Mouse (Mus musculus) forebrain, embryonic 11.5 days (tissue): ENCODE measurements around the gene Nox4. TPM values are rescaled to one million over a fixed set of nuclear protein-coding genes. Genes with fewer than 3 reads are reported as not detected.

ENCODE experiments used
- ATAC-seq: fragments of 200-750 bp; cut with Nextera tagmentation; replicated peaks from 2 replicates; pipeline ENCODE4 v1.8.0; 2017; ENCODE audit warnings: moderate TSS enrichment; ENCODE audit not compliant: low FRiP score
- DNase-seq: peaks from one replicate; pipeline ENCODE4 v3.0.0-alpha.2; 2017; ENCODE audit warnings: low spot score
- H3K27ac ChIP-seq: fragments of 300-500 bp; sonication (generic); 2 replicates; pipeline ENCODE4 v1.5.1; 2014; ENCODE audit warnings: low read depth, low read length
- H3K27me3 ChIP-seq: fragments of 300-500 bp; sonication (generic); 2 replicates; pipeline ENCODE4 v1.6.1; 2014; ENCODE audit warnings: mild to moderate bottlenecking, low read length, mixed read lengths; ENCODE audit not compliant: control insufficient read depth, insufficient read depth
- H3K36me3 ChIP-seq: fragments of 300-500 bp; sonication (generic); 2 replicates; pipeline ENCODE4 v1.6.1; 2014; ENCODE audit warnings: mild to moderate bottlenecking, low read length, moderate library complexity, mixed read lengths; ENCODE audit not compliant: control insufficient read depth, insufficient read depth
- H3K4me1 ChIP-seq: fragments of 300-500 bp; sonication (generic); replicated peaks from 2 replicates; pipeline ENCODE4 v1.6.1; 2014; ENCODE audit warnings: low read length, mixed read lengths; ENCODE audit not compliant: control insufficient read depth, insufficient read depth
- H3K4me2 ChIP-seq: fragments of 300-500 bp; sonication (generic); 2 replicates; pipeline ENCODE4 v1.6.1; 2014; ENCODE audit warnings: low read depth, mild to moderate bottlenecking, low read length, moderate library complexity, mixed read lengths; ENCODE audit not compliant: severe bottlenecking
- H3K4me3 ChIP-seq: fragments of 300-500 bp; sonication (generic); 2 replicates; pipeline ENCODE4 v1.5.1; 2014; ENCODE audit warnings: low read depth, low read length
- H3K9ac ChIP-seq: fragments of 300-500 bp; sonication (generic); 2 replicates; pipeline ENCODE4 v1.6.1; 2014; ENCODE audit warnings: low read length
- H3K9me3 ChIP-seq: fragments of 300-500 bp; sonication (generic); 2 replicates; pipeline ENCODE4 v1.6.1; 2016; ENCODE audit warnings: low read length, mixed read lengths; ENCODE audit not compliant: control insufficient read depth
- WGBS: fragments of 180-500 bp; shearing (Covaris S2); extraction: QIAGEN DNeasy Blood & Tissue Kit; methylation state at CpG from one replicate; pipeline ENCODE4 v1.1.7; 2014; 5-methylcytosine and 5-hydroxymethylcytosine counted together
- polyA plus RNA-seq: library from polyadenylated mRNA; unstranded; fragments of >200 nt; fragmentation: Nextera tagmentation; extraction: Ambion mirVana; gene quantifications from 2 replicates; pipeline ENCODE4 v1.2.1, GENCODE M21; 2014

Nox4 gene
- polyA plus RNA-seq, 1 experiment from 2014 or later, result 3.2 TPM

- no peaks in the 10 kb centered on the region for H3K9me3 ChIP-seq
- H3K4me3 ChIP-seq, result peak overlapping the region; percentile 64
- 0% methylated on average over 30 of the region's 30 CpGs for WGBS
- no peaks in the 10 kb centered on the region for H3K4me1 ChIP-seq
- H3K27ac ChIP-seq, result 0 out of 2 replicates have a peak overlapping the region, but pooled peaks have one; percentile 41
- H3K4me2 ChIP-seq, result peak overlapping the region; percentile 66
- no peaks in the 10 kb centered on the region for H3K27me3 ChIP-seq
- DNase-seq (peak; percentile 81), ATAC-seq (peak; percentile 94)
- no peaks in the 10 kb centered on the region for H3K36me3 ChIP-seq
- peak overlapping the region; percentile 85 for H3K9ac ChIP-seq
Measured at GRCm38 (mm10) chr7:87246580-87246934, 661 bp downstream of the Nox4 start.

- Histone ChIP-seq H3K4me3 (peak overlapping the region; percentile 64), H3K9me3 (no peaks in the 10 kb centered on the region), H3K9ac (peak overlapping the region; percentile 85), H3K27ac (no peak overlapping the region), H3K4me1 (no peaks in the 10 kb centered on the region), H3K27me3 (no peaks in the 10 kb centered on the region), H3K36me3 (no peaks in the 10 kb centered on the region), H3K4me2 (peak overlapping the region; percentile 66)
- peak; percentile 22 for ATAC-seq
- 66% methylated on average over 1 of the region's 1 CpGs for WGBS
- no peak for DNase-seq
Measured at GRCm38 (mm10) chr7:87246940-87247339, 1.0 kb downstream of the Nox4 start.

GRCm38 (mm10) chr7:87247926-87248325 is 2.0 kb downstream of the Nox4 start:
- DNase-seq (no peak), ATAC-seq (no peak)
- Histone ChIP-seq H3K9ac (no peak overlapping the region), H3K27ac (no peak overlapping the region), H3K36me3 (no peaks in the 10 kb centered on the region), H3K4me3 (no peak overlapping the region), H3K9me3 (no peaks in the 10 kb centered on the region), H3K4me1 (no peaks in the 10 kb centered on the region), H3K27me3 (no peaks in the 10 kb centered on the region), H3K4me2 (no peak overlapping the region)
- 88% methylated on average over 1 of the region's 1 CpGs for WGBS

DNA sequence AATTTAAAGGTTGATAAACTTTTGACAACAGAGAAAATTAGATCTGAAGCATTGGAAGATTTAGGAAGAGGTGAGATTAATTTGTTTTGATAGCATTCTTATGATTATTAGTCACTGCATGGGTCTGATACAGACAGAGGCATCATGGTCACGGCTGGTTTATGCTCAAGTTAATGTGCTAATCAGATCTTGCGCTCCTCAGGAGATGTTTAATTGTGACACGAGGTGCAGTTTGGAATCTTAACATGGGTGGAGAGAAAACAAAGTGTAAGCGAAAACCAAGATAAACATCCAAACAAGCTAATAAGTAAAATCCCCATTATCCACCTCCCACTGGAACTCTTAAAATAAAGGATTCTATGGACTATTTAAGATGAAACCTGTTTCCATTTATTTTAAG is 6.2 kb downstream of the Nox4 start:
- 84% methylated on average over 4 of the region's 4 CpGs for WGBS
- Histone ChIP-seq H3K9me3 (no peaks in the 10 kb centered on the region), H3K4me1 (no peaks in the 10 kb centered on the region), H3K9ac (no peak overlapping the region), H3K4me3 (no peak overlapping the region), H3K27me3 (no peaks in the 10 kb centered on the region), H3K36me3 (no peaks in the 10 kb centered on the region), H3K4me2 (no peak overlapping the region), H3K27ac (no peak overlapping the region)
- DNase-seq (no peak), ATAC-seq (no peak)

- WGBS, result 10% methylated on average over 1 of the region's 1 CpGs
- no peaks in the 10 kb centered on the region for H3K27me3 ChIP-seq
- H3K36me3 ChIP-seq, result no peaks in the 10 kb centered on the region
- H3K4me3 ChIP-seq, result no peak overlapping the region
- H3K27ac ChIP-seq, result no peak overlapping the region
- peak; percentile 69 for ATAC-seq
- H3K4me1 ChIP-seq, result no peaks in the 10 kb centered on the region
- H3K9ac ChIP-seq, result no peak overlapping the region
- no peak overlapping the region for H3K4me2 ChIP-seq
- no peaks in the 10 kb centered on the region for H3K9me3 ChIP-seq
- DNase-seq, result no peak
Measured at GRCm38 (mm10) chr7:87277225-87277624, 31.3 kb downstream of the Nox4 start.

DNA sequence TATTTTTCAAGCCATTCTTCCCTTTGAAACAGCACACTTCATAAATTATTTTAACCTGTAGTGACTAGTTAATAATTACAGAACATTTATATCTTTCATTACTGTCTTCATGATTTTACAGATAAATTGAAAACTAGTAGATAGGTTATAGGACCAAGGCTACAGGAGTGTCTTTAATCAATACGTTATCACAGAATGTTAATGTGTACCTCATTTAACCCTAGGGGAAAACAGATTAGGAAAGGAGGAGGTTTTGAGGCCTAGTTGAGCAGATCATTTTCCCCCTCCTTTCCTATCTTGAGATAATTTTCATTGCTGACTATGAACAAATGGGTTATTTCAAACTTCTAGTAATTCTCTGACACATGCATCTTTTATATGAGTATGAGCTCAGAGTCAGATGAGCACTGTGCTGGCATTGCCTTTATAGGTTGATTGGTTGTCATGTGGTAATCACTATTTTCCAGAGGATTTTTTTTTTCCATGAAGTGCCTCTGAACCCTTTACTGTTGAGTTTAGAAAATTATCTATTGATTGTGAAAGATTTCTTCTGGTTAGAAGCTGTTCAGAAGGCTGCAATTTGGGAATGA is 57.9 kb downstream of the Nox4 start:
- no peaks in the 10 kb centered on the region for H3K9me3 ChIP-seq
- DNase-seq, result no peak
- H3K4me2 ChIP-seq, result no peak overlapping the region
- no peaks in the 10 kb centered on the region for H3K27me3 ChIP-seq
- H3K36me3 ChIP-seq, result no peaks in the 10 kb centered on the region
- H3K9ac ChIP-seq, result no peak overlapping the region
- WGBS, result 88% methylated on average over 1 of the region's 1 CpGs
- ATAC-seq, result no peak
- H3K27ac ChIP-seq, result no peak overlapping the region
- no peak overlapping the region for H3K4me3 ChIP-seq
- H3K4me1 ChIP-seq, result no peaks in the 10 kb centered on the region

- Histone ChIP-seq H3K27me3 (no peaks in the 10 kb centered on the region), H3K4me2 (no peak overlapping the region), H3K36me3 (no peaks in the 10 kb centered on the region), H3K4me3 (no peak overlapping the region), H3K27ac (no peak overlapping the region), H3K9me3 (no peaks in the 10 kb centered on the region), H3K4me1 (no peaks in the 10 kb centered on the region), H3K9ac (no peak overlapping the region)
- DNase-seq, result no peak
- ATAC-seq, result no peak
- 88% methylated on average over 3 of the region's 3 CpGs for WGBS
Measured at GRCm38 (mm10) chr7:87321571-87321970, 75.7 kb downstream of the Nox4 start.

DNA sequence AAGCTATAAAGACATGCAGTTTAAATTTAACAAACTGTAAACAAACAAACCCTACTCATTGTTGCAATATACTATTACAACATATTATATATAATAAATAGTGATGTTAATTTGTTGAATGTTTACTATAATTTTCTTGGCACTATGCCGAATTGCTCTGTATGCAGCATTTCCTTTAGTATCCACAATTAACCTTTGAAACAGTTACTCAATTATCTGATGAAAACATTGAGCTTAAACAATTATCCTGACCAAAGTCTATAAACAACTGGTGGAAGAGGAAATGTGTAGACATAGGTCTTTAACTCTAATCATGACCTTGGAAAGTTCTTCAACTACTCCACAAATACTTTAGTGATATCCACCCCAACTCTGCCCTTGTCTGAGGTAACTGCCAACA is 76.2 kb downstream of the Nox4 start:
- Histone ChIP-seq H3K4me1 (no peaks in the 10 kb centered on the region), H3K27ac (no peak overlapping the region), H3K9ac (no peak overlapping the region), H3K4me2 (no peak overlapping the region), H3K27me3 (no peaks in the 10 kb centered on the region), H3K4me3 (no peak overlapping the region), H3K9me3 (no peaks in the 10 kb centered on the region), H3K36me3 (no peaks in the 10 kb centered on the region)
- 89% methylated on average over 1 of the region's 1 CpGs for WGBS
- DNase-seq (no peak), ATAC-seq (no peak)

DNA sequence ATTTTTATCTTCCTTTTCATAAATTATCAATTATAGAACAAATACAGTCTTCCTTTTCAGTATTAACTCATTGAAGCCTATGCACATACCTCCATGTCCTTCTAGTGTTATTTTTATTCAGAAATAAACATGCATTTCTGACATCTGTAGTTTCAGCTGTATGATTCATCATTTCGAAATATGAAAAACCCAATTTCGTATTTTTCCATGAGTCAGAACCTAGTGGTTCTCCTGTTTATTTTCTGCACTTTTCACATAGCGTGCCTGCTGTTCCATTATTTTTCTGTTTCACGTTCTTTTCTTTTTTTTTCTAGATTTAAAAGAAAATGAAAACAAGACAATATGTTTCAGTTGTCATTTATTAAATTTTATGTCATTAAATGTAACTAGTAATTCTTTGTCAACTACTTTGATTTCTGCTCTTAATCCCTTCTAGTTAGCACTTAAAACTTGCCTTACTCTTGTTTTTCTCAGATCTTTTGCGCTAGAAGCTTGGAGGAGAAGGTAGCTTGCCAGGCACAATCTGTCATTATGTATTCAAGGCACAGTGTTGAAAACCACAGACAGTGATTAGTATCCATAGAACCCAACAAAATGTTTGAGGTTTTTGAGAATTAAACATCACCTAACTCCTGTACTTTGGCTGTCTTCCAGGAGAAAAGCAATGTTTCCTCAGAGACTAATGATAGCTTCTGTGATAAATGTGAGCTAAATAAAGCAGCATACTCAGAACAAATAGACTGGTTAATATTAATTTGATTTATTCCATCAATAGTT is 85.1 kb downstream of the Nox4 start:
- Histone ChIP-seq H3K4me2 (no peak overlapping the region), H3K27ac (no peak overlapping the region), H3K27me3 (no peaks in the 10 kb centered on the region), H3K4me1 (no peaks in the 10 kb centered on the region), H3K9ac (no peak overlapping the region), H3K36me3 (no peaks in the 10 kb centered on the region), H3K9me3 (no peaks in the 10 kb centered on the region), H3K4me3 (no peak overlapping the region)
- DNase-seq, result no peak
- no peak for ATAC-seq
- WGBS, result 91% methylated on average over 5 of the region's 5 CpGs
